Mouse (Mus musculus) stomach, postnatal 0 days (tissue): ENCODE results near the gene Zfp62. TPM values are rescaled to one million over a fixed set of nuclear protein-coding genes. Genes with fewer than 3 reads are reported as not detected.
"Not testable (repeated sequence)": the region's sequence is repeated elsewhere in the genome, so short reads cannot be mapped to it uniquely, and the experiment has no call there.

ENCODE experiments used
- ATAC-seq: fragments of 200-750 bp; cut with Nextera tagmentation; 2 replicates; pipeline ENCODE4 v1.8.0; 2017; ENCODE audit not compliant: low FRiP score, low TSS enrichment
- DNase-seq: peaks from one replicate; pipeline ENCODE4 v3.0.0-alpha.2; 2016; ENCODE audit warnings: low spot score
- H3K27ac ChIP-seq: fragments of 300-500 bp; sonication (generic); replicated peaks from 2 replicates; pipeline ENCODE4 v1.5.1; 2014; ENCODE audit warnings: mild to moderate bottlenecking, control low read depth
- H3K27me3 ChIP-seq: fragments of 300-500 bp; sonication (generic); 2 replicates; pipeline ENCODE4 v1.6.1; 2014; ENCODE audit warnings: low read length; ENCODE audit not compliant: control insufficient read depth, insufficient read depth
- H3K36me3 ChIP-seq: fragments of 300-500 bp; sonication (generic); 2 replicates; pipeline ENCODE4 v1.6.1; 2014; ENCODE audit warnings: low read length, mixed read lengths; ENCODE audit not compliant: control insufficient read depth, insufficient read depth
- H3K4me1 ChIP-seq: fragments of 300-500 bp; sonication (generic); replicated peaks from 2 replicates; pipeline ENCODE4 v1.6.1; 2014; ENCODE audit warnings: antibody characterized with exemption; ENCODE audit not compliant: control insufficient read depth, insufficient read depth
- H3K4me2 ChIP-seq: fragments of 300-500 bp; sonication (generic); replicated peaks from 2 replicates; pipeline ENCODE4 v1.6.1; 2014; ENCODE audit warnings: low read depth, mild to moderate bottlenecking, control low read depth, moderate library complexity
- H3K4me3 ChIP-seq: fragments of 300-500 bp; sonication (generic); 2 replicates; pipeline ENCODE4 v1.5.1; 2014; ENCODE audit warnings: low read depth, low read length, control low read depth
- H3K9ac ChIP-seq: fragments of 300-500 bp; sonication (generic); 2 replicates; pipeline ENCODE4 v1.6.1; 2014; ENCODE audit warnings: mild to moderate bottlenecking, low read length, control low read depth, mixed read lengths
- H3K9me3 ChIP-seq: fragments of 300-500 bp; sonication (generic); 2 replicates; pipeline ENCODE4 v1.6.1; 2016; ENCODE audit warnings: low read length; ENCODE audit not compliant: control insufficient read depth
- CTCF ChIP-seq: IDR thresholded peaks from 2 replicates; pipeline ENCODE4 v1.5.1; 2016; ENCODE audit warnings: antibody characterized with exemption, low read depth, mild to moderate bottlenecking, moderate library complexity
- EP300 ChIP-seq: optimal IDR thresholded peaks from 2 replicates; pipeline ENCODE3; 2016; ENCODE audit warnings: antibody characterized with exemption
- WGBS: fragments of 180-500 bp; shearing (Covaris S2); extraction: QIAGEN DNeasy Blood & Tissue Kit; methylation state at CpG from one replicate; pipeline ENCODE4 v1.1.7; 2014; 5-methylcytosine and 5-hydroxymethylcytosine counted together
- polyA plus RNA-seq: library from polyadenylated mRNA; unstranded; fragments of >200 nt; fragmentation: Nextera tagmentation; extraction: Ambion mirVana; gene quantifications from 2 replicates; pipeline ENCODE4 v1.2.1, GENCODE M21; 2015

The Zfp62 gene
- polyA plus RNA-seq, 1 experiment from 2014 or later = 10.0 TPM

GRCm38 (mm10) chr11:49189737-49190136 lies 13.4 kb upstream of the Zfp62 start:
- TF ChIP-seq CTCF (peak; percentile 87), EP300 (no peak)
- ATAC-seq = no peak; the same call in 1 of the 2 replicates
- DNase-seq = peak; percentile 73
- Histone ChIP-seq H3K9ac (no peak overlapping the region), H3K27ac (no peak overlapping the region), H3K9me3 (no peaks in the 10 kb centered on the region), H3K4me2 (no peak overlapping the region), H3K27me3 (no peaks in the 10 kb centered on the region), H3K4me1 (no peaks in the 10 kb centered on the region), H3K4me3 (no peak overlapping the region), H3K36me3 (no peaks in the 10 kb centered on the region)
- WGBS = 1% methylated on average over 7 of the region's 7 CpGs

GRCm38 (mm10) chr11:49191083-49191482 lies 12.0 kb upstream of the Zfp62 start:
- no peak overlapping the region for H3K4me2 ChIP-seq
- H3K9ac ChIP-seq = no peak overlapping the region
- no peaks in the 10 kb centered on the region for H3K36me3 ChIP-seq
- TF ChIP-seq EP300 = no peak
- no peak for TF ChIP-seq CTCF
- no peak overlapping the region for H3K4me3 ChIP-seq
- DNase-seq (no peak), ATAC-seq (no peak)
- no peaks in the 10 kb centered on the region for H3K4me1 ChIP-seq
- 34% methylated on average over 2 of the region's 2 CpGs for WGBS
- no peak overlapping the region for H3K27ac ChIP-seq
- no peaks in the 10 kb centered on the region for H3K9me3 ChIP-seq
- no peaks in the 10 kb centered on the region for H3K27me3 ChIP-seq

- not testable (repeated sequence) for H3K27ac ChIP-seq, H3K4me1 ChIP-seq, H3K4me2 ChIP-seq, H3K9ac ChIP-seq, H3K4me3 ChIP-seq, DNase-seq, H3K27me3 ChIP-seq, H3K36me3 ChIP-seq, ATAC-seq, H3K9me3 ChIP-seq
- 89% methylated on average over 8 of the region's 9 CpGs for WGBS
Observed at GRCm38 (mm10) chr11:49194771-49195170, 8.3 kb upstream of the Zfp62 start.

- ATAC-seq (no peak), DNase-seq (no peak)
- no peaks in the 10 kb centered on the region for H3K4me1 ChIP-seq
- TF ChIP-seq CTCF = peak; percentile 27; the same call in 1 of the 2 replicates
- TF ChIP-seq EP300 = no peak
- WGBS = 70% methylated on average over 7 of the region's 7 CpGs
- no peak overlapping the region for H3K4me2 ChIP-seq
- no peaks in the 10 kb centered on the region for H3K36me3 ChIP-seq
- no peak overlapping the region for H3K4me3 ChIP-seq
- H3K27ac ChIP-seq = no peak overlapping the region
- H3K9ac ChIP-seq = no peak overlapping the region
- no peaks in the 10 kb centered on the region for H3K27me3 ChIP-seq
- H3K9me3 ChIP-seq = no peaks in the 10 kb centered on the region
Observed at GRCm38 (mm10) chr11:49195819-49196322, 7.2 kb upstream of the Zfp62 start.

- TF ChIP-seq EP300 = no peak
- no peak for TF ChIP-seq CTCF
- Histone ChIP-seq H3K9ac (no peak overlapping the region), H3K9me3 (no peaks in the 10 kb centered on the region), H3K4me1 (peaks cover 4% of the 10 kb centered on the region; the same call in 1 of the 2 replicates), H3K27me3 (no peaks in the 10 kb centered on the region), H3K27ac (no peak overlapping the region), H3K4me3 (no peak overlapping the region), H3K4me2 (no peak overlapping the region), H3K36me3 (no peaks in the 10 kb centered on the region)
- ATAC-seq (no peak), DNase-seq (no peak)
Observed at GRCm38 (mm10) chr11:49200666-49201065, 2.4 kb upstream of the Zfp62 start.

- Histone ChIP-seq H3K4me1 (peaks cover 4% of the 10 kb centered on the region; the same call in 1 of the 2 replicates), H3K27ac (no peak overlapping the region), H3K27me3 (no peaks in the 10 kb centered on the region), H3K4me2 (no peak overlapping the region), H3K9me3 (no peaks in the 10 kb centered on the region), H3K4me3 (no peak overlapping the region), H3K9ac (no peak overlapping the region), H3K36me3 (no peaks in the 10 kb centered on the region)
- no peak for TF ChIP-seq CTCF
- no peak for TF ChIP-seq EP300
- ATAC-seq = no peak
- no peak for DNase-seq
Observed at GRCm38 (mm10) chr11:49201142-49201541, 1.9 kb upstream of the Zfp62 start.
